Mouse (Mus musculus): ENCODE measurements around the gene Tnfsf14.

GRCm38 (mm10) chr17:57145115-57145514 lies 48.9 kb downstream of the Tnfsf14 start:
- TF ChIP-seq CTCF (IDR thresholded peaks at IDR 0.05; ENCODE audit: low read depth) (no peak), EP300 (IDR thresholded peaks at IDR 0.05; ENCODE audit: low read depth) (no peak)
